Mouse (Mus musculus) intestine, embryonic 15.5 days (tissue): ENCODE data around the gene Gm20388. TPM values are rescaled to one million over a fixed set of nuclear protein-coding genes. Genes with fewer than 3 reads are reported as not detected.
A peak's percentile ranks its signal among the peaks of the same experiment; 100 is the strongest.

Source experiments
- ATAC-seq: fragments of 200-750 bp; cut with Nextera tagmentation; 2 replicates; pipeline ENCODE4 v1.8.0; 2017; ENCODE audit warnings: moderate TSS enrichment, moderate library complexity
- H3K27ac ChIP-seq: fragments of 300-500 bp; sonication (generic); 2 replicates; pipeline ENCODE4 v1.5.1; 2015; ENCODE audit warnings: mild to moderate bottlenecking, inconsistent platforms
- H3K27me3 ChIP-seq: fragments of 300-500 bp; sonication (generic); replicated peaks from 2 replicates; pipeline ENCODE4 v1.6.1; 2015; ENCODE audit warnings: inconsistent platforms
- H3K36me3 ChIP-seq: fragments of 300-500 bp; sonication (generic); 2 replicates; pipeline ENCODE4 v1.6.1; 2015; ENCODE audit warnings: inconsistent platforms
- H3K4me1 ChIP-seq: fragments of 300-500 bp; sonication (generic); replicated peaks from 2 replicates; pipeline ENCODE4 v1.6.1; 2015; ENCODE audit warnings: inconsistent platforms
- H3K4me2 ChIP-seq: fragments of 300-500 bp; sonication (generic); replicated peaks from 2 replicates; pipeline ENCODE4 v1.6.1; 2015; ENCODE audit warnings: mild to moderate bottlenecking, inconsistent platforms
- H3K4me3 ChIP-seq: fragments of 300-500 bp; sonication (generic); replicated peaks from 2 replicates; pipeline ENCODE4 v1.5.1; 2015; ENCODE audit warnings: inconsistent platforms
- H3K9ac ChIP-seq: fragments of 300-500 bp; sonication (generic); 2 replicates; pipeline ENCODE4 v1.6.1; 2015; ENCODE audit warnings: inconsistent platforms
- H3K9me3 ChIP-seq: fragments of 300-500 bp; sonication (generic); 2 replicates; pipeline ENCODE4 v1.6.1; 2016; ENCODE audit warnings: inconsistent platforms
- WGBS: fragments of 180-500 bp; shearing (Covaris S2); methylation state at CpG from one replicate; pipeline ENCODE4 v1.1.7; 2015; 5-methylcytosine and 5-hydroxymethylcytosine counted together
- polyA plus RNA-seq: library from polyadenylated mRNA; unstranded; fragments of >200 nt; fragmentation: Nextera tagmentation; extraction: Ambion mirVana; gene quantifications from 2 replicates; pipeline ENCODE4 v1.2.1, GENCODE M21; 2015

Gm20388 gene
- polyA plus RNA-seq, 1 experiment from 2014 or later, result not detected

DNA sequence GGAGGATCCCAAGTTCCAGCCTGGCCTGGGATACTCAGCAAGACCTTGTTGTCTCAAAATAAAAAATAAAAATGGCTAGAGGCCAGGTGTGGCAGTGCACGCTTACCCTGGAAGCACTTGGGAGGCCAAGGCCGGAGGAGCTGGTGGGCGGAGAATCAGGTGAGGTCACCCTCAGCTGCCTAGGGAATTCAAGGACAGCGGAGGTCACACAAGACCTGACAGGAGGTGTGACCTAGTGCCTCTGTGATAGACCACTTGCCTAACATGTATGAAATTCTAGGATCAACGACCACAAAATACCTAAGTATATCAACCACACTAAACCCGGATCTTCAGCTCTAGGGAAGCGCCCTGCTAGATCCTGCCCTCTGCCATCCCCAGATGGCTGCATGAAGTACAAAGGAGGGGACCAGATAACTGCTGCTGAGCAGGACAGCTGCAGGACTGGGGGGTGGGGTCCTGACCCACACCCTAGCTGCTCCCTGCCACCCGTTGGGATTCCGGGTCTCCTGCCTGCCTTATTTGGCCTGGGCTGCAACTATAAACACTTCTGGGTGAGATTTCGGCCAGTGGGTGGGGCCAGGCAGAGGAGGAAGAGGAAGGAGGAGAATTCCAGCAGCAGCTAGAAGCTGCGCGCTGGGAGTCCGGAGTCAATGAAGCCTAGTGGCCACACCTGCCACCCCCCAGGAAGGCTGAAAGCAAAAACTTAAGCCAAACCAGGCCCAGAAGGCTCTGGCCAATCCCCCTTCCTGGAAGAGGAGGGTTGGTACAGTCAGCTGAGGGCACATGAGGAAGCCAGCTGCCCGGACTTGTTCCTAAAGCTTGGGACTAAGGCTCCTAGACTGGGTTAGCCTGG is 2612.4 kb downstream of the Gm20388 start:
- Histone ChIP-seq H3K4me2 (peak overlapping the region; percentile 47), H3K9me3 (no peaks in the 10 kb centered on the region), H3K27ac (peak overlapping the region; percentile 81), H3K4me3 (no peak overlapping the region; the same call in 1 of the 2 replicates), H3K27me3 (no peaks in the 10 kb centered on the region), H3K36me3 (no peaks in the 10 kb centered on the region), H3K4me1 (peaks cover 63% of the 10 kb centered on the region), H3K9ac (peak overlapping the region; percentile 32)
- ATAC-seq, result peak; percentile 62
- 38% methylated on average over 14 of the region's 14 CpGs for WGBS

DNA sequence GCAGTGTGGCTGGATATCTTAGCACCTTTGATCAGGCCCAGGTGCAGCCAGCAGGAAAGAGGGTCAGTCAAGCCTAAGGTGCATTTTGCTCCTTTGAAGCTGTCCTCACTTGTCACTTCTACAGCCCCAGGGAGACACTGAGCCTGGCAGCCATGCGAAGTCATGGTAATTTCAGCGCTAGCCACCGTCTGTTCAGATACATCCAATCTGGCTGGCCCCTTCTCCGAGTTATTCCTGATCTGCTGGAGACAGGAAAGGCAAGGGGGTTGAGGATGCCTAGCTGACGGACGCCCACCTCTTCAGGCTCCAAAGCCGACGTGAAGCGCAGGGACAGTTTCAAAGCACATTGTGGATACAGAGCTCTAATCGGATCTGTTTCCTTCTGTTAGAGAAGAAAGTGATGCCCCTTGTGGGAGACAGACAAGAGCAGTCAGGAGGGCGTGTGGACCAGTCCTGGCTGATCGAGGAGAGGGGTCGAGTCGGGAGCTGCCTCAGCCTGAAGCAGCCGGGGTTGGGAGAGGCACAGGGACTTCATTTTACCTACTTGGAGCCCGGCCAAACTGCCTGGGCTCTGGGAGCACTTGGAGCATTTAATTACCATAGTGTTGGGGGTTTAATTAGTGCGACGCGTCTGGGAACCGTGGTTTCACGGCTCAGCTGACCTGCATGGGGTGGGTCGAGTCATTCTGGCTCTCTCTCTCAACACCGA is 2613.2 kb downstream of the Gm20388 start:
- no peaks in the 10 kb centered on the region for H3K9me3 ChIP-seq
- H3K27ac ChIP-seq, result peak overlapping the region; percentile 81
- H3K4me2 ChIP-seq, result peak overlapping the region; percentile 47
- ATAC-seq, result no peak
- H3K27me3 ChIP-seq, result no peaks in the 10 kb centered on the region
- H3K36me3 ChIP-seq, result no peaks in the 10 kb centered on the region
- H3K9ac ChIP-seq, result peak overlapping the region; percentile 32
- no peak overlapping the region; the same call in 1 of the 2 replicates for H3K4me3 ChIP-seq
- H3K4me1 ChIP-seq, result peaks cover 55% of the 10 kb centered on the region
- WGBS, result 30% methylated on average over 23 of the region's 23 CpGs

DNA sequence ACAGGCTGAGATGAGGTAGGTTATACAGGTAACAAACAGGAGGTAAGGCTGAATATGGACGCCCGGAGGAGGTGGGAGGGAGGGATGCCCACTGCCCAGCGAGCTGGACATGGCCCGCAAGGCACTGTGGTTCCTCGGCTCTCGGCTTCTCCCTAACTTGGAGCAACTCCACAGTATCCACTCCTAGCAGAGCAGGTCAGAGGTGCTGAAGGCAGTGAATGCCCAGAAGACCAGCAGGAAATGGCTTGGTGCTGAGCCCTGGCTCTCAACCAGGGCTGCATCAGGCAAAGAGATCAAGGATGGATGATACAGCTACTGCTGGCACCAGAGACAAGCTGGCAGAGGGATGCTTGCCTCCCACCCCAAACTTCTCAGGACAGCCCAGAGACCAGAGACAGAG is 2613.9 kb downstream of the Gm20388 start:
- no peak for ATAC-seq
- Histone ChIP-seq H3K9ac (no peak overlapping the region), H3K4me2 (no peak overlapping the region), H3K27ac (0 out of 2 replicates have a peak overlapping the region, but pooled peaks have one; percentile 4), H3K4me3 (no peak overlapping the region), H3K4me1 (peaks cover 54% of the 10 kb centered on the region), H3K27me3 (no peaks in the 10 kb centered on the region), H3K36me3 (no peaks in the 10 kb centered on the region), H3K9me3 (no peaks in the 10 kb centered on the region)
- 73% methylated on average over 6 of the region's 6 CpGs for WGBS

DNA sequence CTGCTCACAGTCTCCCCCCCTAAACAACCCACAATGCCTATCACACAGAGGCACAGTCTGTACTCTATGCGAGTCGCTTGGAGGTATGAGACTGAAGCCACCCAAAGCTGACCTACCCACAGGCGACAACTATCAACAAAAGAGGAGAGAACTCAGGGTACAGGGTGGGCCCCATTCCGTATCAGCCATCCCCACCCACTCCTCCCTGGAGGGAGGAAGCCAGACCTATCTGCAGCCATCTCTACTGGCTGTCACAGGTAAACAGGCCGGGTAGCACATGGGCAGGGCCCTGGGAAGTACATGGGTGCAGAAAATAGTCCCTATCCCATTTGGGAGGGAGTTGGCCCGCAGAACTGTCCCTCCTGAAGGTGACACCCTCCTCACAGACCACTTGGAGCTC is 2614.4 kb downstream of the Gm20388 start:
- WGBS, result 66% methylated on average over 6 of the region's 6 CpGs
- Histone ChIP-seq H3K27me3 (no peaks in the 10 kb centered on the region), H3K4me1 (peaks cover 54% of the 10 kb centered on the region), H3K27ac (no peak overlapping the region), H3K9me3 (no peaks in the 10 kb centered on the region), H3K36me3 (no peaks in the 10 kb centered on the region), H3K4me2 (no peak overlapping the region), H3K4me3 (no peak overlapping the region), H3K9ac (no peak overlapping the region)
- ATAC-seq, result no peak

DNA sequence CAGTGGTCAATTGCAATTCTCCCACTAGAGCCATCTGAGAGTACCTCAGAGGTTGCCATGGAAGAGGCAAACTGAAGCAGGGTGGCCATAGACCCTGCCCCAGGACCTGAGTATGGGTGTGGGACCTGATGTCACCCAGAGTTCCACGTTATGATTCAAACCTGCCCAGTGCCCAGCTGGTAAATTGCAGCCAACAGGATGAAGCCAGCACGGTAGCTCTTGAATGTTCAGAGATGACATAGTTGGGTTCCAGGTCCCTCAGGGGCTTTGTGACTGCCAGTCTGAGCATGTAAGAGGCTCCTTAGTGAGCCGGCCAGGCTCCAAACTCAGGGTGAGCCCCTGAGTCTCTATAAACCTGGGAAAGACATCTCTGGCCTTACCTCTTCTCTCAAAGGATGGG is 2615.4 kb downstream of the Gm20388 start:
- no peak overlapping the region for H3K4me3 ChIP-seq
- H3K27ac ChIP-seq, result peak overlapping the region; percentile 42
- H3K27me3 ChIP-seq, result no peaks in the 10 kb centered on the region
- no peaks in the 10 kb centered on the region for H3K9me3 ChIP-seq
- 54% methylated on average over 3 of the region's 3 CpGs for WGBS
- ATAC-seq, result no peak
- H3K36me3 ChIP-seq, result no peaks in the 10 kb centered on the region
- H3K4me1 ChIP-seq, result peaks cover 48% of the 10 kb centered on the region
- H3K9ac ChIP-seq, result 0 out of 2 replicates have a peak overlapping the region, but pooled peaks have one; percentile 24
- no peak overlapping the region for H3K4me2 ChIP-seq

DNA sequence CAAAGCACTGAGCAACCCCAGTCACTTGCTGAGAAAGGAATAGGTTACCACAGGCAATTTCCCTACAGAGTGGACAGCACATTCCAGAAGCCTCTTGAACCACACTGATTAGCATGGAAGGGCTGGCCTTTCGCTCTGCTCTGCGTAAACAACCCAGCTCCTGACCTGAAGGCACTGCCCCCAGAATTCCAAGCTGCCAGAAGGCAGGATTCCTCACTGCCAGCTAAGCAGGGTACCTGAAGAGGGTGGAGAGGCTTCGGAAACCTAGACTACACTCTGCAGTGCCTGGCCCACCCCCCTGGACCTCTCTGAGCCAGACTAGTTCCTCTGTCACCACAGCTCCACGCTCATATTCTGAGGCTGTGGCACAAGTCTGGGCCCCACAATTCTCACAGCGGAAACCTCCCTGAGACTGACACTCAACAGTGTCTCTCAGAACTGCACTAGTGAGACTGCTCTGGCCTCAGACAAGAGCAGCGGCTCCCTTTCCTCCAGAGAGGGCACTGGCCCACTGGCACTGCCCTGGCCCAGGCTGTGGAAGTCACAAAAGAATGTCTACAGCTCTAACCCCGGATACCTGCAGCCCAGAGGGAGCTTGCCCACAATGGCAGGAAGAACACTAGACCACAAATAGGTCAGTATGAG is 2616.0 kb downstream of the Gm20388 start:
- WGBS, result 50% methylated on average over 7 of the region's 7 CpGs
- Histone ChIP-seq H3K9ac (0 out of 2 replicates have a peak overlapping the region, but pooled peaks have one; percentile 24), H3K27me3 (no peaks in the 10 kb centered on the region), H3K4me3 (no peak overlapping the region), H3K4me2 (no peak overlapping the region), H3K27ac (peak overlapping the region; percentile 42), H3K4me1 (peaks cover 49% of the 10 kb centered on the region), H3K36me3 (no peaks in the 10 kb centered on the region), H3K9me3 (no peaks in the 10 kb centered on the region)
- ATAC-seq, result no peak

DNA sequence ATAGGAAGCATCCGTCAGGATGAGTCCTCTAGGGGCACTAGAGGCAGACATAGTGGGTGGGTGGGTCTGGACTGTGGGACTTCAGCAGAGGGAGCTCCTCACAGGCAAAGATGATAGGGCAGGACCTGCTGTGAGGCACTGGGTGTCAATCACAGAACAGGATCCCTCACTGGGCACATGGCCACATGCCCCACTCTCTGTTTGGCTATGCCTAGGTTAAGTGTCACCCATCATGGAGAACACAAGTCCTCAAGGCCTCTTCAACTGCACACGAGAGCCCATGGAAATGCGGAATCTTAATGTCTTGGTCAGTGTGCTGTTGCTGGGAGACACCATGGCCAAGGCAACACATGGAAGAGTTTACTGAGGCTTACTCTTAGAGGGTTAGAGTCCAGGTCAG is 2617.3 kb downstream of the Gm20388 start:
- no peaks in the 10 kb centered on the region for H3K27me3 ChIP-seq
- H3K27ac ChIP-seq, result no peak overlapping the region
- no peak overlapping the region for H3K4me2 ChIP-seq
- no peaks in the 10 kb centered on the region for H3K9me3 ChIP-seq
- ATAC-seq, result no peak
- no peak overlapping the region for H3K9ac ChIP-seq
- peaks cover 45% of the 10 kb centered on the region for H3K4me1 ChIP-seq
- H3K36me3 ChIP-seq, result no peaks in the 10 kb centered on the region
- WGBS, result 91% methylated on average over 3 of the region's 3 CpGs
- H3K4me3 ChIP-seq, result no peak overlapping the region

DNA sequence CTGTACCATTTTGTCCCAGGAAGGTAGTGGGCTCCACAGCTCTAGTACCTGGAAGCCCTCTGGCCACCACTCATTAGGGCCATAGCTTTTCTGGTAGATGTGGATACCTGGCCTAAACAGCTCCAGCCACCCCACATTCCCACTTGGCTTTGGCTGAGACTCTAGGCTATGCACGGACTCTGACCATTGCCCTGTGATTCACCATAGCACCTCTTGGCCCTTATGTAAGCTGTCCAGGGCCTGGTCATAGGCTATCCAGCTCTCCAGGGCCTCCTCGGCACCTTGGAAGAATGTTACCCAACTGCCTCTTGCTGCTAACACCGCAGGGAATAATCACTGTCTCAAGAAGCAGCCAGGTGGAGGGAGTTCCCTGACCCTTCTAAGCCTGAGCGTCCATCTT is 2618.5 kb downstream of the Gm20388 start:
- WGBS, result 88% methylated on average over 4 of the region's 4 CpGs
- no peak for ATAC-seq
- Histone ChIP-seq H3K36me3 (no peaks in the 10 kb centered on the region), H3K27ac (no peak overlapping the region), H3K4me1 (peaks cover 34% of the 10 kb centered on the region), H3K27me3 (no peaks in the 10 kb centered on the region), H3K4me2 (no peak overlapping the region), H3K4me3 (no peak overlapping the region), H3K9ac (no peak overlapping the region), H3K9me3 (no peaks in the 10 kb centered on the region)

DNA sequence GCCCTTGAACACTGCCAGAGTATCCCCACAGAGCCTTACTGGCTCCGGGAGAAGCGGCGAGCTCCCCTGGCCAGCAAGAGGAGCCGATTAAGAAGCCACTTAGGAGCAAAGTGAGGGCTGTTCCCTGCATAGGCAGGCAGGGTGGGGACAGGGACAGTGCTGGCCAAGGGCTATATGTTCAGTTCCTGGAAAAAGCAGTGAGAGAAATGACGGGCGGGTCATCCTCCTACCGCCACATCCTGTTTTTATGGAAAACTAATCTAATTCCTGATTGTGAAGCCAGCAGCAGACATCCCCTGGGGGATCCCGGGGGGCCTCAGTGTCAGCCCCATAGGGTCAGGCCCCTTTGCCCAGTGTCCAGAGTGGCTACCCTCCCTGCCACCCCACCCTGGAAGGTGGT is 2620.7 kb downstream of the Gm20388 start:
- peak overlapping the region; percentile 7; the same call in 1 of the 2 replicates for H3K27ac ChIP-seq
- no peaks in the 10 kb centered on the region for H3K9me3 ChIP-seq
- 75% methylated on average over 8 of the region's 8 CpGs for WGBS
- H3K4me2 ChIP-seq, result no peak overlapping the region
- ATAC-seq, result no peak
- peaks cover 16% of the 10 kb centered on the region for H3K4me1 ChIP-seq
- no peak overlapping the region for H3K9ac ChIP-seq
- no peaks in the 10 kb centered on the region for H3K36me3 ChIP-seq
- no peaks in the 10 kb centered on the region for H3K27me3 ChIP-seq
- no peak overlapping the region for H3K4me3 ChIP-seq

DNA sequence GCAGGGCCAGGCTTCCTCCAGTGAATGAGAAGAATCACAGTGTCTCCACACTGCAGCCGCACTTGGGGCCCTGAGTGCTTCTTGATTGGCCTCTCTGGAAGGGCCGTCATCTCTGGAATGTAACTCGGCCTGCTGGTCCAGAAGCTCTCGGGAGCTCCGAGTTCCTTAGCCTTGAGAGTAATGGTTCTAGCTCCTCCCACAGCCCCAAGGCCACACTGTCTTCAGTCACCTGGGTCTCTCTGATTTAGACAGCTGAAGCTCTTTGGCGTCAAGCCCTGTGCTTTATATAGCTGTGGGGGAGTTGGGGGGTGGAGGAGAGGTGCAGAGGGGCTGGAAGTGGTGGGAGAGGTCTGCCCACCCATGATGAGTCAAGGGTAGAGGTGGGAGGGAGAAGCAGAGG is 2626.4 kb downstream of the Gm20388 start:
- 10% methylated on average over 6 of the region's 6 CpGs for WGBS
- Histone ChIP-seq H3K36me3 (no peaks in the 10 kb centered on the region), H3K4me3 (no peak overlapping the region), H3K9ac (no peak overlapping the region), H3K4me1 (peaks cover 19% of the 10 kb centered on the region), H3K27me3 (no peaks in the 10 kb centered on the region), H3K27ac (peak overlapping the region; percentile 56), H3K9me3 (no peaks in the 10 kb centered on the region), H3K4me2 (peak overlapping the region; percentile 22; the same call in 1 of the 2 replicates)
- ATAC-seq, result peak; percentile 91

DNA sequence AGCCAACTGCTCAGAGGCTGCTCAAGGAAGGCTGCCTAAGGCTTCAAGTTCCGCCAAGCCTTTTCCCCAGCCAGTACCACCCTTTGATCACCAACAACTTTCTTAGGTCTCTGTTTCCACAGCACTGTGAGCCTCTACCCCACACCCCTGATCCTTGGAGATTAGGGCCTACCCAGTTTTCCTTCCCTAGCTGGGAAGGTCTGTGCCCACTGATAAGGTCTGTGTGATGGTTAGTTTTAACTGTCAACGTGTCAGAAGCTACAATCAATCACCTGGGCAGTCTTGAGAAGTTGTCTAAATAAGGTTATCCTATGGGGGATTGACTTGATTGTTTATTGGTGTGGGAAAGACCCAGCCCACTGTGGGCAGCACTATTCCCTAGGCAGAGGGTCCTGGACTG is 2627.2 kb downstream of the Gm20388 start:
- H3K27ac ChIP-seq, result peak overlapping the region; percentile 56; the same call in 1 of the 2 replicates
- H3K9me3 ChIP-seq, result no peaks in the 10 kb centered on the region
- H3K4me2 ChIP-seq, result no peak overlapping the region
- peaks cover 19% of the 10 kb centered on the region for H3K4me1 ChIP-seq
- WGBS, result 65% methylated on average over 2 of the region's 2 CpGs
- no peak overlapping the region for H3K9ac ChIP-seq
- no peaks in the 10 kb centered on the region for H3K27me3 ChIP-seq
- peak; percentile 18; the same call in 1 of the 2 replicates for ATAC-seq
- no peak overlapping the region for H3K4me3 ChIP-seq
- H3K36me3 ChIP-seq, result no peaks in the 10 kb centered on the region
